Mouse (Mus musculus): Measurements from ENCODE around the gene Cfap61.

GRCm38 (mm10) chr2:146261146-146261545 lies 326.6 kb downstream of the Cfap61 start:
- TF ChIP-seq CTCF (IDR thresholded peaks at IDR 0.05; ENCODE audit: low read depth) (no peak), EP300 (optimal IDR thresholded peaks at IDR 0.05) (no peak)

All from stomach, postnatal 0 days (tissue).